Mouse (Mus musculus): ENCODE results near the gene Dmrt2. TPM values are rescaled to one million over a fixed set of nuclear protein-coding genes. Genes with fewer than 3 reads are reported as not detected.

The Dmrt2 gene
- 0.27 and 0.63 TPM in 2 replicates for polyA plus RNA-seq (2015; fragmentation: Nextera tagmentation; extraction: Ambion mirVana)

- peak; percentile 96 for ATAC-seq
- Histone ChIP-seq H3K36me3 (replicated peaks; ENCODE audit: insufficient read depth, low read length) (no peaks in the 10 kb centered on the region), H3K27ac (ENCODE audit: low read depth) (no peak within 1 kb of the TSS), H3K4me1 (ENCODE audit: insufficient read depth) (peaks cover 6% of the 10 kb centered on the region; the same call in 1 of the 2 replicates), H3K9ac (replicated peaks) (no peak within 1 kb of the TSS), H3K27me3 (ENCODE audit: insufficient read depth, low read length) (peaks cover 86% of the 10 kb centered on the region), H3K9me3 (ENCODE audit: low read length) (no peaks in the 10 kb centered on the region), H3K4me3 (ENCODE audit: low read depth, low read length) (peak within 1 kb of the TSS; percentile 49), H3K4me2 (ENCODE audit: low read depth, low read length) (peak within 1 kb of the TSS; percentile 72)
- DNase-seq: peak; percentile 73
- under 1% methylated on average over 40 of the region's 44 CpGs for WGBS (ENCODE audit: insufficient replicate concordance)
- TF ChIP-seq CTCF (IDR thresholded peaks at IDR 0.05; ENCODE audit: low read depth) (no peak), EP300 (IDR thresholded peaks at IDR 0.05; ENCODE audit: low read depth) (no peak)
Measured at GRCm38 (mm10) chr19:25672101-25672950, at the start of gene Dmrt2. Dmrt2 (plus strand) TSS chr19:25672411.

GRCm38 (mm10) chr19:25628490-25628889, 43.7 kb upstream of the Dmrt2 start:
- 14% methylated on average over 9 of the region's 9 CpGs for WGBS (ENCODE audit: insufficient replicate concordance)
- no peaks in the 10 kb centered on the region for H3K9me3 ChIP-seq (ENCODE audit: low read length)
- ATAC-seq (no peak; the same call in 1 of the 2 replicates), DNase-seq (peak; percentile 73)
- no peak for TF ChIP-seq EP300 (IDR thresholded peaks at IDR 0.05; ENCODE audit: low read depth)
- TF ChIP-seq CTCF (IDR thresholded peaks at IDR 0.05; ENCODE audit: low read depth): peak; percentile 90
- no peak overlapping the region for H3K9ac ChIP-seq (replicated peaks)
- no peaks in the 10 kb centered on the region for H3K4me1 ChIP-seq (ENCODE audit: insufficient read depth)
- peaks cover 28% of the 10 kb centered on the region; the same call in 1 of the 2 replicates for H3K27me3 ChIP-seq (ENCODE audit: insufficient read depth, low read length)
- no peak overlapping the region for H3K27ac ChIP-seq (ENCODE audit: low read depth)
- H3K4me3 ChIP-seq (ENCODE audit: low read depth, low read length): no peak overlapping the region
- H3K36me3 ChIP-seq (replicated peaks; ENCODE audit: insufficient read depth, low read length): no peaks in the 10 kb centered on the region
- no peak overlapping the region for H3K4me2 ChIP-seq (ENCODE audit: low read depth, low read length)

- Histone ChIP-seq H3K9me3 (ENCODE audit: low read length) (no peaks in the 10 kb centered on the region), H3K4me3 (ENCODE audit: low read depth, low read length) (no peak overlapping the region), H3K36me3 (replicated peaks; ENCODE audit: insufficient read depth, low read length) (no peaks in the 10 kb centered on the region), H3K27me3 (ENCODE audit: insufficient read depth, low read length) (no peaks in the 10 kb centered on the region), H3K4me2 (ENCODE audit: low read depth, low read length) (no peak overlapping the region), H3K27ac (ENCODE audit: low read depth) (no peak overlapping the region), H3K4me1 (ENCODE audit: insufficient read depth) (no peaks in the 10 kb centered on the region), H3K9ac (replicated peaks) (no peak overlapping the region)
- 58% methylated on average over 5 of the region's 5 CpGs for WGBS (ENCODE audit: insufficient replicate concordance)
- DNase-seq (no peak), ATAC-seq (no peak)
- no peak for TF ChIP-seq EP300 (IDR thresholded peaks at IDR 0.05; ENCODE audit: low read depth)
Measured at GRCm38 (mm10) chr19:25635119-25635518, 37.1 kb upstream of the Dmrt2 start.

- Histone ChIP-seq H3K9ac (replicated peaks) (no peak overlapping the region), H3K4me2 (ENCODE audit: low read depth, low read length) (no peak overlapping the region), H3K27me3 (ENCODE audit: insufficient read depth, low read length) (no peaks in the 10 kb centered on the region), H3K9me3 (ENCODE audit: low read length) (no peaks in the 10 kb centered on the region), H3K4me1 (ENCODE audit: insufficient read depth) (no peaks in the 10 kb centered on the region), H3K36me3 (replicated peaks; ENCODE audit: insufficient read depth, low read length) (no peaks in the 10 kb centered on the region), H3K4me3 (ENCODE audit: low read depth, low read length) (no peak overlapping the region), H3K27ac (ENCODE audit: low read depth) (no peak overlapping the region)
- DNase-seq (peak; percentile 68), ATAC-seq (0 out of 2 replicates have a peak, but pooled peaks have one; percentile 23)
- WGBS (ENCODE audit: insufficient replicate concordance): 13% methylated on average over 22 of the region's 22 CpGs
- TF ChIP-seq EP300 (IDR thresholded peaks at IDR 0.05; ENCODE audit: low read depth) (no peak), CTCF (IDR thresholded peaks at IDR 0.05; ENCODE audit: low read depth) (peak; percentile 87)
Measured at GRCm38 (mm10) chr19:25635622-25636244, 36.5 kb upstream of the Dmrt2 start.

- Histone ChIP-seq H3K4me2 (ENCODE audit: low read depth, low read length) (no peak overlapping the region), H3K4me3 (ENCODE audit: low read depth, low read length) (no peak overlapping the region), H3K27ac (ENCODE audit: low read depth) (no peak overlapping the region), H3K4me1 (ENCODE audit: insufficient read depth) (no peaks in the 10 kb centered on the region), H3K9ac (replicated peaks) (no peak overlapping the region), H3K9me3 (ENCODE audit: low read length) (no peaks in the 10 kb centered on the region), H3K36me3 (replicated peaks; ENCODE audit: insufficient read depth, low read length) (no peaks in the 10 kb centered on the region), H3K27me3 (ENCODE audit: insufficient read depth, low read length) (no peaks in the 10 kb centered on the region)
- DNase-seq: no peak
- ATAC-seq: no peak
- TF ChIP-seq EP300 (IDR thresholded peaks at IDR 0.05; ENCODE audit: low read depth) (no peak), CTCF (IDR thresholded peaks at IDR 0.05; ENCODE audit: low read depth) (no peak)
- 73% methylated on average over 11 of the region's 11 CpGs for WGBS (ENCODE audit: insufficient replicate concordance)
Measured at GRCm38 (mm10) chr19:25638766-25639361, 33.3 kb upstream of the Dmrt2 start.

GRCm38 (mm10) chr19:25641786-25642185, 30.4 kb upstream of the Dmrt2 start:
- no peak overlapping the region for H3K9ac ChIP-seq (replicated peaks)
- no peaks in the 10 kb centered on the region for H3K36me3 ChIP-seq (replicated peaks; ENCODE audit: insufficient read depth, low read length)
- ATAC-seq (no peak), DNase-seq (no peak)
- no peak overlapping the region for H3K4me2 ChIP-seq (ENCODE audit: low read depth, low read length)
- 75% methylated on average over 6 of the region's 6 CpGs for WGBS (ENCODE audit: insufficient replicate concordance)
- no peaks in the 10 kb centered on the region for H3K4me1 ChIP-seq (ENCODE audit: insufficient read depth)
- no peak for TF ChIP-seq CTCF (IDR thresholded peaks at IDR 0.05; ENCODE audit: low read depth)
- no peak for TF ChIP-seq EP300 (IDR thresholded peaks at IDR 0.05; ENCODE audit: low read depth)
- no peak overlapping the region for H3K4me3 ChIP-seq (ENCODE audit: low read depth, low read length)
- H3K27me3 ChIP-seq (ENCODE audit: insufficient read depth, low read length): no peaks in the 10 kb centered on the region
- H3K27ac ChIP-seq (ENCODE audit: low read depth): no peak overlapping the region
- no peaks in the 10 kb centered on the region for H3K9me3 ChIP-seq (ENCODE audit: low read length)

Measured in liver, postnatal 0 days (tissue).